Mouse (Mus musculus) adrenal gland, postnatal 14 days (tissue): ENCODE results near the gene Rbm42. TPM values are rescaled to one million over a fixed set of nuclear protein-coding genes. Genes with fewer than 3 reads are reported as not detected.

ENCODE experiments used
- DNase-seq: peaks from one replicate; pipeline ENCODE4 v3.0.0; 2021; ENCODE audit warnings: mixed read lengths
- long read RNA-seq, 2 experiments: library from polyadenylated mRNA; stranded (forward); transcript quantifications; one replicate each; pipeline ENCODE4 v2.0.0; 2021
- total RNA-seq: library from RNA; stranded (reverse); gene quantifications from 2 replicates; pipeline ENCODE4 v1.2.3, GENCODE M21; 2021

The Rbm42 gene
- total RNA-seq: 78.2 and 81.2 TPM in 2 replicates
- long read RNA-seq, experiment 1, transcript Rbm42-202 (9 exons, 1,526 nt): minor isoform, 60 of 178 reads
- long read RNA-seq, experiment 1, transcript Rbm42-201 (10 exons, 1,784 nt): major isoform, 112 of 178 reads
- long read RNA-seq, experiment 1, partial matches to known transcripts: 3 of 178 reads
- long read RNA-seq, experiment 1, other reads (novel, unspliced or antisense): 3 of 178 reads
- long read RNA-seq, experiment 2, transcript Rbm42-201 (10 exons, 1,784 nt): major isoform, 60 of 105 reads
- long read RNA-seq, experiment 2, transcript Rbm42-202 (9 exons, 1,526 nt): minor isoform, 26 of 105 reads
- long read RNA-seq, experiment 2, partial matches to known transcripts: 10 of 105 reads
- long read RNA-seq, experiment 2, other reads (novel, unspliced or antisense): 9 of 105 reads

- DNase-seq: peak; percentile 99
Observed at GRCm38 (mm10) chr7:30649591-30650540, at the start of gene Rbm42. Rbm42 (minus strand) TSS chr7:30650317.

GRCm38 (mm10) chr7:30698589-30698988 lies 48.5 kb upstream of the Rbm42 start, which contains the start of gene 2200002J24Rik:
2200002J24Rik (plus strand) TSS chr7:30698926.
- peak; percentile 89 for DNase-seq

GRCm38 (mm10) chr7:30698101-30698500 lies 48.0 kb upstream of the Rbm42 start:
- DNase-seq: peak; percentile 60

- DNase-seq: no peak
Observed at GRCm38 (mm10) chr7:30688325-30688724, 38.2 kb upstream of the Rbm42 start.

GRCm38 (mm10) chr7:30683425-30683824 lies 33.3 kb upstream of the Rbm42 start:
- no peak for DNase-seq

- DNase-seq: peak; percentile 58
Observed at GRCm38 (mm10) chr7:30681897-30682296, 31.8 kb upstream of the Rbm42 start.

GRCm38 (mm10) chr7:30678263-30678975 lies 28.3 kb upstream of the Rbm42 start:
- DNase-seq: peak; percentile 89

- DNase-seq: no peak
Observed at GRCm38 (mm10) chr7:30671480-30671879, 21.4 kb upstream of the Rbm42 start, which contains the start of gene Pmis2. Pmis2 (minus strand) TSS chr7:30671605.

- no peak for DNase-seq
Observed at GRCm38 (mm10) chr7:30669229-30669628, 19.1 kb upstream of the Rbm42 start.

- DNase-seq: peak; percentile 25
Observed at GRCm38 (mm10) chr7:30665321-30665720, 15.2 kb upstream of the Rbm42 start.

GRCm38 (mm10) chr7:30664529-30665200 lies 14.5 kb upstream of the Rbm42 start, which contains the start of gene Haus5:
Haus5 (minus strand) TSS chr7:30664994.
- peak; percentile 94 for DNase-seq

GRCm38 (mm10) chr7:30639083-30639482 lies 11.0 kb downstream of the Rbm42 start:
- DNase-seq: no peak

- no peak for DNase-seq
Observed at GRCm38 (mm10) chr7:30636395-30636794, 13.7 kb downstream of the Rbm42 start.

- DNase-seq: no peak
Observed at GRCm38 (mm10) chr7:30635752-30636151, 14.4 kb downstream of the Rbm42 start, which contains the start of gene Etv2. Etv2 (minus strand) TSS chr7:30635852.

- peak; percentile 83 for DNase-seq
Observed at GRCm38 (mm10) chr7:30634621-30635020, 15.5 kb downstream of the Rbm42 start.

- DNase-seq: no peak
Observed at GRCm38 (mm10) chr7:30633762-30634412, 16.2 kb downstream of the Rbm42 start.

- DNase-seq: no peak
Observed at GRCm38 (mm10) chr7:30629013-30629412, 21.1 kb downstream of the Rbm42 start.

GRCm38 (mm10) chr7:30626647-30627046 lies 23.5 kb downstream of the Rbm42 start:
- no peak for DNase-seq

- peak; percentile 93 for DNase-seq
Observed at GRCm38 (mm10) chr7:30625530-30626384, 24.4 kb downstream of the Rbm42 start, which contains the start of gene Cox6b1. Cox6b1 (minus strand) TSS chr7:30626151.

- peak; percentile 53 for DNase-seq
Observed at GRCm38 (mm10) chr7:30619202-30619601, 30.9 kb downstream of the Rbm42 start.
